Mouse (Mus musculus) CD4-positive, CD25-positive, alpha-beta regulatory T cell, adult 4 months (primary cell): ENCODE measurements around the gene Klhl15. TPM values are rescaled to one million over a fixed set of nuclear protein-coding genes. Genes with fewer than 3 reads are reported as not detected.

Experiments used
- ATAC-seq: one replicate; pipeline ENCODE4 v1.8.0; 2017
- polyA plus RNA-seq, 2 experiments: library from polyadenylated mRNA; unstranded; fragments of 100-300 nt; shearing (Covaris generic); gene quantifications; one replicate each; pipeline ENCODE4 v1.2.1; 2017

Klhl15 gene
- 1 to 10 TPM; 8.0 to 8.5 TPM for polyA plus RNA-seq

DNA sequence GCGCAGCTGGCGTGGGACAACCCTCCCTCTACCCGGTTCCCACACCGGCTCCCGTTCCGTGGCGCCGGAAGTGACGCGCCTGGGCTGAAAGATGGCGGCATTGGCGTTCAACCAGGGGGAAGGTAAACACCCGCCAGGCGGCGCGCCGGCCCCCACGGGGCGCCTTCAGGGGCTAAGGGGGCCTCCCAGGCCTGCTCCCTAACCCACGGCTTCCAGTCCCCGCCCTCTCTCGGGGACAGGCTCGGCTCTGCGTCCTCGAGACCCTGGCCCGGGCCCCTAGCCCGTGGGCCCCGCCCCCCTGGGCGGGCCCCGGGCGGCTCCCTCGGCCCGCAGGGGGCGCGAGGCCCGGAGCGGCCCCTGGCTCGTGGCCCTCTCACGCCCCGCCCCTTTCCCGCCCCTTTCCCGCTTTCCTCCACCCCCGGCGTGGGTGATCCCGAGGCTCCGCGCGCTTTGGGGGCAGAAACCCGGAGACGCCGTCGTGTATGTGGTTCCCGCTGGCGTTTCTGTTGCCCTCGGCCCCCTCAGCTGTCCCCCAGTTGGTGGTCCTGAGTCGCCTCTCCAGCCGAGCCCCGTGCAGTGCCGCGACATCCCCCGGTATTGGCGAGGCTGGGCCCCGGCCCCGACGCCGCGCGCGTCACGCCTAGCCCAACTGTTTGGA, at the start of gene Klhl15:
Gene Klhl15, plus strand, starts transcription at position 68 of the 658 bp plus-strand sequence.
- peak; percentile 82 for ATAC-seq

DNA sequence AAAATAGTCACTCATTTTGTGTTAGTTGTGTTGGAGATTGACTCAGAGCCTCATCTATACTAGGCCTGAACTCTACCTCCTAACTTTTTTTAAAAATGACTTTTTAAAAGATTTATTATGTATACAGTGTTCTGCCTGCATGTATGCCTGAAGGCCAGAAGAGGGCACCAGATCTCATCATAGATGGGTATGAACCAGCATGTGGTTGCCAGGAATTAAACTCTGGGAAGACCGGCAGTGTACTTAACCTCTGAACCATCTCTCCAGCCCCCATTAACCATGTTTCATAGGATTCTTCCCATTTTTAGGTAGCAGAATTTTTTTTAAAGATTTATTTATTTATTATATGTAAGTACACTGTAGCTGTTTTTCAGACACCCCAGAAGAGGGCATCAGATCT, 49.2 kb upstream of the Klhl15 start:
- ATAC-seq, result peak; percentile 37

DNA sequence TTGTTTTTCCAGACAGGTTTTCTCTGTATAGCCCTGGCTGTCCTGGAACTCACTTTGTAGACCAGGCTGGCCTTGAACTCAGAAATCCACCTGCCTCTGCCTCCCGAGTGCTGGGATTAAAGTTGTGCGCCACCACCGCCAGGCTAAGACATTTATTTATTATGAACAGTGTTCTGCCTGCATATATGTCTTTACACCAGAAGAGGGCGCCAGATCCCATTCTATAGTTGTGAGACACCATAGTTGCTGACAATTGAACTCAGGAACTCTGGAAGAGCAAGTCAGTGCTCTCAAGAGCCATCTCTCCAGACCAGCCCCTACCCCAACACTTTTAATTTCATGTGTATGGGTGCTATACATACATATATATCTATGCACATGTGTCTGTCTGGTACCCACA, 40.5 kb upstream of the Klhl15 start:
- peak; percentile 72 for ATAC-seq

DNA sequence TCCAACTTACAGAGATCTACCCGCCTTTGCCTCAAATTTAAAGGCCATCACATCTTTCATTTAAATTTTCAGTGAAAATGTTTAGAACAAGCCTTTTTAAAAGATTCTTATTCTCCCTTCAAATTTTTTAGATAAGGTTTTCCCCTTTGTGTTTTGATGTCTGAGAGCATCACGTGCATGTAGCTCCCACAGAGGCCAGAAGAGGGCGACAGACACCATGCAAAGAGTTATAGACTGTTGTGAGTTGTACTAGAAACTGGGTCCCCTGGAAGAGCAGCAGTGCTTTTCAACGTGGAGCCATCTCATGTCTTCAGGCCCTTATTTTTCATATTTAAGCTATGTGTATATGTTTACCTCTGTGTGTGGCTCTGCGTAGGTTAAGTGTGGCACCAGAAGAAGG, 36.6 kb upstream of the Klhl15 start:
- ATAC-seq, result peak; percentile 41

DNA sequence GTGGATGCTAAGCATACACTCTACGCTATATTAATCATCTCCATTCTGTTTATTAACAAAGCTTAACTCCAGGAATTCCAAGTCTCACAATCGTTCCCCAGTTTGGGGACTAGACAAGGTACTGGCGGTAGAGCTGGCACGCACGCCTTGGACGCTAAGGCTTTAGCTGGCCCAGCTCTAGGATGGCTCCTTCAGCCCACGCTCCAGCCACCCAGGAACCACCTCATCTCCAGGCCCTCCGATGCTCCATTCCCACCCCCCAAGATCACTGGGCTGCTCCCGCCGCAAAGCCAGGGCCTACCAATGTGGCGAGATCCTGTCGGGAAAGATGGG, 22.2 kb upstream of the Klhl15 start:
- no peak for ATAC-seq

DNA sequence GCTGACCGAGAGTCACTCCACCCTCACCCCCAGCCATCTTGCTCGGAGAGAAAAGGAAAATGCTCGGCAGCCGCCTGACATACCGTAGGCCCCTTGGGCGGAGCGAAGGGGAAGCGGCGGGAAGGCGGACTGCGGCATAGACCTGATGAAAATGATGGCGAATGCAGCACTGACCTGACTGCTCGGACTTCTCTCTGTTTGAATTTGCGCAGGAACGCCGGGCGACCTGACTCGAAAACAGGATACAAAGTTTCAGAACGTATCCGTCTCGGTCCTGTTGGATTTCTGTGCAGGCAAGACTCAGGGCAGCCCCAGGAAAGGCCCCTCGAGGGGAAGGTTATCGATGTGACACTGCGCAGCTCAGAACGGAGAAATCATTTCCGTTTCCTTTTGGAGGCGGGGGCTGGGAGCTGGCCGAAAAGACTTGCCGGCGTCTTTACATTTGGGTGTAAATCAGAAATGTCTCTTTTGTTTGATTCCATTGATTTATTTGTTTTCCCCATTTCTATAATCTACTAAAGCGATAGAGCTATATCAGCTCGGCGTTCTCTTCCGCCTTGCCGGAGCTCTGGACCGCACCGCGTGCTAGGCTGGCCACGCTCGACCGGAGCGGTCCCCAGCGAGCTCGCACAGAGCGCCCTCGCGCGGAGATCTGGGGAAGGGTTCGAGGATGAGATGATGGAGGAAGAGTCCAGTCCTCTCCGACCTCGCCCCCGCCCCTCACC, 21.6 kb upstream of the Klhl15 start, which contains the start of gene Eif2s3x:
Gene Eif2s3x, minus strand, starts transcription at position 266 of the 725 bp plus-strand sequence.
- ATAC-seq, result peak; percentile 83

DNA sequence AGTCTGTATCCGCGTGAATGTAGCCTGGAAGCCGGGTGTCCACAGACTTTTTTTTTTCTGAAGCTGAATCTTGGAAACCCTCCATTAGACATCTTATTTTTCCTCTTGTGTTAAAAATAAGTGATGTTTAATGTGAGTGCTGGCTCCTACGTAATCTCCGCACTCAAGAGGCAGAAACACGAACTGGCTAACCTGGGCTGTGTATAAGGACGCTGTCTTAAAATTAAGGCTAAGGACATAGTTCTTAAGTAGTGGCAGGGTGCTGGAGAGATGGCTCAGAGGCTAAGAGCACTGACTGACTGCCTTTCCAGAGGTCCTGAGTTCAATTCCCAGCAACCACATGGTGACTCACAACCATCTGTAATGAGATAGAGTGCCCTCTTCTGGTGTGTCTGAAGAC, 21.0 kb upstream of the Klhl15 start:
- ATAC-seq, result peak; percentile 28

DNA sequence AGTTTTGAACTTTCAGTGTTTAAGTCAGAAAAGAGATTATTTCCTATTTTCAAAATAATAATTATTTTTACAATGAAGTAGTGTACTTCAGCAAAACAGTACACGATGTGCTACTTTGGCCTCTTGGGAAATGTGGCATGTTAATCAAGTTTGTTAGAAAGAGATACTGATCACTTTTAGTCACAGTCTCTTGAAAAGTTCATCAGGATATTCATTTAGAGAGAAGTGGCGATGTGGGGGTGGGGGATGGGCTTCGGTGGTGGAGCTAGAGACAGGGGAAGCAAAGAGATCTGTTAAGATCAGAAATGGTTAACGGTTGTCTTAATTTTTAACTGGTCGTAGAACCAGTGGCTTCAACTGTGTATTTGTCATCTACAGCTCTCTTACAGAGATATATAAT, 967 bp upstream of the Klhl15 start:
- ATAC-seq, result peak; percentile 18

DNA sequence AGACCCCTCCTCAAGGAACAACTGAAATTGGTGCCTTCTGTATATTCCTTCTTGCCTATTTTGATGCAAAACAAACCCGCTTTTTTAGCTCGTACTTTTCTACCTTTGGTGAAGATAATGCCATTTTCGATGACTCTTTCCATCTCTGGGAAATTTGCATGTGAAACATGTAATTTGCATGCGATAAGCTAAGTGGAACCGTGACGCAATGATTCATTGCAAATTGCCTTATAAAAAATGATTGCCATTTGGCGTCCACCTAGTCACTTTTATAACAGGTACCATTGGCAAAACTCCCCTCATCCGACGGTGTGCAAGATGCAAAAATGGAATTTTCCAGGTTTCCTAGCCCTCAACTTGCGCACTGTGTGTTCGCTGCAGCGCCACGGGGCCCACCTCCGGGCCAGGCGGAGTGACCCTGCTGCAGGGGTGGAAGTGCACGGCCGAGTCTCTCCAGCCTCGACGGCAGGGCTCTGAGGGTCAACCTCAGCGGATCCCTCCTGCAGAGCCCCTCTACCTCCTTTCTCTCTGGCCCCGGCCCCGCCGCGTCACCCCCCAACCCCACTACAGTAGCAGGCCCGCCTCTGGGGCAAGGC, 365 bp upstream of the Klhl15 start:
- ATAC-seq, result peak; percentile 21

DNA sequence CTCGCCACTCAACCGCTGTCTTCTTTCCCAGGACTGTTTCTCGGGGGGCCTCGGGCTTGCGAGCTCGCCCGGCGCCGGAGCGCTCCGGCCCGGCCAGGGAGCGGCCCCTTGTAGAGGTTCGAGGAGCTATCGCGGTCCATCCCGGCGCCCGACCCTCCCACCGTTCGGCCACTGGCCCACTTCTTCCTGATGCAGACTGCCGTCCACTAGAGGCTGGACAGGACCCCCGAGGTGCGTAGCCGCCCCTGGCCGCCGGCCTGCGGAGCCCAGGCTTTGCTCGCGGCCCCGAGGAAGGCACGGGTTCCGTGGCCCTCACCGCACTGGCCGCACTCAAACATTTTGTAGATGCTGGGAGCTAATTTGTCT, 774 bp downstream of the Klhl15 start:
- ATAC-seq, result no peak

DNA sequence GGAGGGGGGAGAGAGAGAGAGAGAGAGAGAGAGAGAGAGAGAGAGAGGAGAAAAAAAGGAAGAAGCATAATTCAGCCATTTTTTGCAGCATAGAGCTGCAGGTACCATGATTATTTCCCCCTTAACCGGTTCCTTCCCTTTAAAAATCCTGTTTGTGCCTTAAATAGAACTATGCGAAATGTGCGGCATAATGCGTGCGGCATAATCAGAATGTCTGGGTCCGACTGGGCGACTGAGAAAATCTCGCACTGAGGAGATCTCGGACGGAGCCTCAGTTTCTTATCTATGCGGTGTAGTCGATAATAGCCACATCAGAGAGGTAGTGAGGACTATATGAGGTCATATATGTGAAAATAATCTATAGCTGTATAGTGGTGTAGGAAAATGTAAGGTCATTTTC, 1.2 kb downstream of the Klhl15 start:
- ATAC-seq, result peak; percentile 9

DNA sequence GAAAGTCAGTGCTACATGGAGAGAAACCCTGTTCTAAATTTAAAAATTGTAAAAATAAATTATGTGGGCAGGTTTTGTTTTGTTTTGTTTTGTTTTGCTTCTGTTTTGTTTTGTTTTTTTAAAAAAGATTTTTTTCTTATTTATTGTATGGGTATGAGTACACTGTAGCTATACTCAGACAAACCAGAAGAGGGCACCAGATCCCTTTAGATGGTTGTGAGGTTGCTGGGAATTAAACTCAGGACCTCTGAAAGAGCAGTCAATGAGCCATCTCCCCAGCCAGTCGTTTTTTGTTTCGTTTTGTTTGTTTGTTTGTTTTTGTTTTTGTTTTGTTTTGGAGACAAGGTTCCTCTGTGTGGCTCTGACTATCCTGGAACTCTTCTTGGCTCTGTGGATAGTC, 54.5 kb downstream of the Klhl15 start:
- ATAC-seq, result peak; percentile 81

DNA sequence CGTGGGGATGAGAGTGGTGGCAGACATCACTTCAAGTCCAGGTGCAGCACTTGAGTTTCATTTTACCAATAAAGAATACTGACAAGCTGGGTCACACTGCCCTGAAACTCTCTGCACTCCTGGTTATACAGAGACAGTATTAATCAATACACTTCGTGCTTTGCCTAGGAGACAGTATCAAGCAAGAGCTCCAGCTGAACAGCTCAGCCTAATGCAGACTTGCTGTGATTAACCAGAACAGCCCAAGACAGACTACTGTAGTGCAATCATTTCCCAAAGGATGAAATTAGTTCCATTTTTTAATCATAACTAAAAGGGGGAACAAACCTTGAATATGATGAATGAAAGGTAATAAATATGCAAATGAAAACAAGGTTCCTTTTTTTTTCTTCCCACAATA, 68.5 kb downstream of the Klhl15 start:
- ATAC-seq, result no peak

DNA sequence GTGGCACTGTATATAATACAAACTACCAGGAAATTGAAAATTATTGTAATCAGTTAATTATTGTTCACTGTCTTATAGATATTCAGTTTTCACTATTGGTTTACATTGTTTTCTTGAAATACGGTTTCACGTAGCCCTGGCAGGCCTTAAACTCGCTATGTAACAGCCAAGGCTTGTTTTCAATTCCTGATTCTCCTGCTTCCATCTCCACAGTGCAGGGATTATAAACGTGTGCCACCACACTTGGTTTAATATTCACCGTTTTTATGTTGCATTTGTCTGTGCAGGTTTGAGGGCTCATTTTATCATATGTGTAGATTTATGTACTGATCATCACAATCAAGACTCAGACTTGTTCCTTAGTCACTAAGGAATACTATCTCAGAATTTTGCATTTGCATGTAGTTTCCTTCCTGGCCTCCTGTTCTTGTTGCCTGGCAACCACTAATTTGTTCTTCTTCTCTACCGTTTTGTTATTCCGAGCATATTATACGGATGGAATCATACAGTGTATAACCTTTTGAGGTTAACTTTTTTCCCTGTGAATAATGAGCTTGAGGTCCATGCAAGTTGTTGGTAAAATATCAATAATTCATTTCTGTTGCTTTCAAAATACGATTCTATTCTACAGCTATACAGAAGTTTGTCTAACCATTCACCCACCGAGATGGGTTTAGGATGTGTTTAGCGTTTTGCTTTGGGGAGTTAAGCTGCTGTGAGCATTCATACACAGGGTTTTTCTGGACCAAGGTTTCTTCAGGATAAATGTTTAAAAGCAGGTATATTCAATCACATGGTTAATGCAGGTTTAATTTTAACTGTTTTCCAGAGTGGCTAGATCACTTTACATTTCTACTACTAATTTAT, 86.9 kb downstream of the Klhl15 start:
- no peak for ATAC-seq

Other genes starting within 250 kb of the Klhl15 start
- gene Zfx, start 110.9 kb upstream of the Klhl15 start, polyA plus RNA-seq, result 10 to 100 TPM; 28.9 to 32.5 TPM
- 10 to 100 TPM; 57.3 to 74.9 TPM for gene Eif2s3x, start 21.7 kb upstream of the Klhl15 start, polyA plus RNA-seq
- gene Fam90a1b, start 132.2 kb downstream of the Klhl15 start, polyA plus RNA-seq, result not detected
- gene Apoo, start 132.5 kb downstream of the Klhl15 start, polyA plus RNA-seq, result 10 to 100 TPM; 11.2 to 14.2 TPM